Mouse (Mus musculus) liver, adult 2 months (tissue): ENCODE measurements around the gene Maml3.

Experiments
- CTCF ChIP-seq: fragments of 200-500 bp; IDR thresholded peaks from 2 replicates; pipeline ENCODE4 v1.5.1; 2011; ENCODE audit warnings: low read depth, low read length, control low read depth
- POLR2A ChIP-seq: fragments of 200-500 bp; IDR thresholded peaks from 2 replicates; pipeline ENCODE4 v1.6.1; 2011; ENCODE audit warnings: low read length, control low read depth; ENCODE audit not compliant: insufficient read depth; ENCODE audit errors: extremely low read depth

DNA sequence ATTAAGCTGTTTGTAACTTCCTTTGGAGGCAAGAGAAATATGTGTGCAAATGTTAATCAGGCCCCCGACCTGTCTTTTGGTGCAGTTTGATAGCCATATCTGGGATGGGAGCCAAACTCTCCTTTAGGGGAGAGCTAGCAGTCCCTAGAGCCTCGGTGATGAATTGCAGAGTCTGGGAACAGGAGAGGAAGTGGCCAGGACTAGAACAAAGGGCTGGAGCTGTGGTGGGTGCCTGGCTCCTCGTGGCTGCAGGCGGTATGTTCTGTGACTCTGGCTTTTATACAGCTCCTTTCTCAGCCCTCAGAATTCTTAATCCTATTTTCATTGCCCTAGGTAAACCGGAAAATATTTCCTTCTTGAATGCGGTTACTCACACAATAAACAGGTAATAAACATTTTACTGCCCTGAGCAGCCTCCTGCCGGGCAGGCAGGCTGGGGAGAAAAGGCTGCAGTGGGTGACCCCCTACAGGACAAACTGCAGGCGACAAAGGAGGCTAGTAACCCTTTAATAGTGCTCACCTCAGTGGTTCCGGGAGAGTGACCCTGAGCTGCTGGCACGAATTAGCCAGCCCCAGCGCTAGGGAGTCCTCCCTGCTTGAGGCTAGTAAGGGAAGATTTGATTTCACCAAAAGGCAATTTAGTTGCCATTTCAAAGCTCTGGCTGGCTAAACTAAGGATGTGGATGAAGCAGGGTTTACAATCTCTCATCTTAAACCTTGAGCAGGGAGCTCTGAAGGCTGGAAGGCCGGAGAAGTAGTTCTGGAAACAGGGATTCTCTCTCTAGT lies 365.6 kb downstream of the Maml3 start:
- 0 out of 2 replicates have a peak, but pooled peaks have one; percentile 15 for TF ChIP-seq CTCF
- TF ChIP-seq POLR2A, result no peak
